Mouse (Mus musculus) layer of hippocampus, adult 8-10 months (tissue): ENCODE results near the gene Apbb2. TPM values are rescaled to one million over a fixed set of nuclear protein-coding genes. Genes with fewer than 3 reads are reported as not detected.

Experiments used
- DNase-seq, 2 experiments: peaks; one replicate each; pipeline ENCODE4 v3.0.0; 2022; ENCODE audit warnings: low spot score in 2 of 2
- total RNA-seq, 4 experiments: library from RNA; stranded (reverse); gene quantifications; 2 replicates each; pipeline ENCODE4 v1.2.4; 2022

Apbb2 gene
- total RNA-seq, 4 experiments from 2014 or later: 51.9 to 69.8 (median 57.1) TPM

- no peak for DNase-seq
Observed at GRCm38 (mm10) chr5:66603223-66603622, 15.4 kb downstream of the Apbb2 start.

GRCm38 (mm10) chr5:66602287-66602820 is 16.2 kb downstream of the Apbb2 start:
- no peak for DNase-seq

DNA sequence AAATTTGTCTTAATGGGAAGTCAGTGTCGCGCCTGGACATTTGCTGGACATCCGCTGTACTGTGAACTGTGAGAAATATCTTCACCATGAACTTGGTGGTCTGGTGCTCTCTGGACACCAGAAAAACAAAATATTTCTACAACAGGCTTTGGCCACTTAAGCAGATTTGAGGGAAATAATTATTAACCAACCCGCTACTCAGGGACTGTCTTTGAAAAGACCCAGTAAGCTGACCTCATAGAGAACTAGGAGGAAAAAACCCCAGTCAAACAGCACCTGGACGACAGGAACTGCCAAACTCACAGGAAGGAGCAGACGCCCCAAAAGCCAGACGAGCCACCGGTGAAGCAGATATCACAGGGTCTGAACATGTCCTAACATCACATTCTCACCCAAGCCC is 18.2 kb downstream of the Apbb2 start:
- no peak for DNase-seq

- no peak for DNase-seq
Observed at GRCm38 (mm10) chr5:66599888-66600287, 18.7 kb downstream of the Apbb2 start.

DNA sequence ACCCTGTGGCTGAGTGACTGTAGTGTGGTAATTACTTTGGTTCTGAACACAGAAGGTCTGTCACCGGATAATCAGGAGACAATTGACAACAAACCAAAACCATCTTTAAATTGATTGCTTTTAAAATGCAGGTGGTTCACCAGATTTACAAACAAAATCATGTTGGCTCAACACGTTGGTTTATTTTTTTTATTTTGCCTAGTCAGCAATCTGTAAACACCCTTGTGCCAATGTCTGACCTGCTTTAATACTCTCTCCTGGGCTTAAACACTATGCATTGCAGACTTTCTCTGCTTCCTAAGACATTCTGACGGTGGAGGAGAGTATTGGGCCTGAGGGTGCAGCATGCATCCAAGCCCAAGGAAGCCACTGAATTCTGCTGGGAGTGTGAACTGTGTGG is 22.3 kb downstream of the Apbb2 start:
- DNase-seq: no peak

DNA sequence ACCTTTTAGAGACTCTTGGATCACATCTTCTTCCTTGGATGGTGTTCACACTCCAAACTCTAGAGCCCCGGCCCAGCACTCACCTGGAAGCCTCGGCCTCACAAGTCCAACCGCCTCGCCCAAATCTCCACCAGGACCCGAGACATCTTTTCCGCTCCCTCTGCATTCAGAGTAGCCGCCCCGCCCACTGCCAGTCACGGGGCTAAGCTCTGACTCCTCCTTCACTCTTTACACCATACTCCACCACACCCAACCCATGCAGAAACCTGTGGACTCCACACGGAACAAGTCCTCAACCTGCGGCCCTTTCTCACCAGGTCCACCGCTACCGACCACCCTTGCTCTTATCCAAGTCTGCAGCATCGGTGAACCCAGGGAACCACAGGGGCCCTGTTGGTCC is 23.7 kb downstream of the Apbb2 start:
- DNase-seq: no peak

- no peak for DNase-seq
Observed at GRCm38 (mm10) chr5:66586236-66586745, 32.3 kb downstream of the Apbb2 start.

GRCm38 (mm10) chr5:66583019-66583406 is 35.6 kb downstream of the Apbb2 start:
- DNase-seq: no peak

DNA sequence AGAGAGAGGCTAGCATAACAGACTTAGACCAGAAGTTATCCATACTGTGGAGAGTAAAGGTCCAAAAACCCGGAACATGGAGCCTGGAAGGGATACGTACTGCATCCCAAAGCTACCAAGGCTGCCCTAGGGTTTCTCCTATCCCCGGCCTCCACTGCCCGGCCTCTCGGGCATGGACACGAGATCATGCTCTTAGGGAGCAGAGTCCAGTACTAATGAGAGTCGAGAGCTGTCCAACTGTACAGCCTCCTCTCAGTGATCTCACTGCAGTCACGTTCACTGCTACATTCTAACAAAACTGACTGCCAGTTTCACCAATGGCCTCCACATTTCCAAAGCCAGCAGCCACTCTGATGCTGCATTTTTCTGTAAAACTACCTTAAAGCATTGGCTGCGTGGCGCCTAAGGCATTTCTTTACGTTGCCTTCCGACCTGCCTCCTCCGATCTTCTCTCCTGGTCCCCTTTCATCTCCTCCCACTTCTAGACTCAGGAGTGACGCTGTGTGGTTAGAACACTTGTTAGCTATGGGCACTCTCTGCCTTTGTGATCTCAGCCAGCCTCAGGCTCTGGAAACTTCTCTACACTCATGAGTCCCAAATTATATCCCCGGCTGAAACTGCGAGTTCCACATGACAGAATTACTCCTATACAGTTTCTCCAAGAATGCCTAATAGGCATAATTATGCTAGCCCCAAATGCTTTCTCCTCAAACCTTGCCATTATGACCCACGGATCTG is 36.1 kb downstream of the Apbb2 start:
- DNase-seq: no peak

- DNase-seq: no peak
Observed at GRCm38 (mm10) chr5:66579066-66579465, 39.5 kb downstream of the Apbb2 start.

DNA sequence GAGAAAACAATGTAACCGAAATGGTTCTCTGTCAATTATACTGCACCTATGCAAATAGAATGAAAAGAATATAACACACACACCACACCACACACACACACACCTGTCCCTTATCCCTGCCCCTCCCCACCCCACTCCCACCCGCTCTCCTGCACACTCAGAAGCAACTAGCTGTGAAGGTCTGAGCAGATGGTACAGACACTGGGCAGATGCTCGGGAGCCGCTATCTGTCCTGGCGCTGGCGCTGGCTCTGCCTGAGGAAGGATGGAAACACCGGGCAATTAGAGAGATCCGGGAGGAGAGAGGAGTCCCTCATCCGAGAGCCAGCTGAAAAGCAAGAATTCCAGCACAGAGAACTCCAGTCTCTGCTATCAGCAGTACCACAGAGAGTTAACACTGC is 42.3 kb downstream of the Apbb2 start:
- peak; percentile 37 to 43 for DNase-seq

GRCm38 (mm10) chr5:66575148-66575547 is 43.4 kb downstream of the Apbb2 start:
- no peak for DNase-seq

GRCm38 (mm10) chr5:66573266-66573665 is 45.3 kb downstream of the Apbb2 start:
- DNase-seq: no peak

GRCm38 (mm10) chr5:66572086-66572855 is 46.3 kb downstream of the Apbb2 start:
- no peak for DNase-seq

DNA sequence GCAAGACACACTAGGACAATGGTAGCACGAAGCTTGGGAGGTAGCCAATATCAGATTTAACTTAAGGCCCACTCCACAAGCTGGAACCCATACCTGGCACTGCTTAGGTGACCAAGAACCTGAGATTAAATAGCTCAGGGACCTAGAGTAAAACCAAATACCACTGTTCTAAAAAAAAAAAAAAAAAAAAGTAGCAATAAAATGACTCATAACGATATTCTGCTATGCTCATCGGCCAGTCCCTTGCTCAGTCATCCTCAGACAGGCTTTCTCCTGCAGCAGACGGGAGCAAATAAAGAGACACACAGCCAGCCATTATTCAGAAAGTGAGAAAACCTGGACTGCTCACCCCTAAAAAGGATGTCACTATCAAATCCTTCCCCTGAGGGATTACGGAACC is 47.9 kb downstream of the Apbb2 start:
- no peak for DNase-seq

DNA sequence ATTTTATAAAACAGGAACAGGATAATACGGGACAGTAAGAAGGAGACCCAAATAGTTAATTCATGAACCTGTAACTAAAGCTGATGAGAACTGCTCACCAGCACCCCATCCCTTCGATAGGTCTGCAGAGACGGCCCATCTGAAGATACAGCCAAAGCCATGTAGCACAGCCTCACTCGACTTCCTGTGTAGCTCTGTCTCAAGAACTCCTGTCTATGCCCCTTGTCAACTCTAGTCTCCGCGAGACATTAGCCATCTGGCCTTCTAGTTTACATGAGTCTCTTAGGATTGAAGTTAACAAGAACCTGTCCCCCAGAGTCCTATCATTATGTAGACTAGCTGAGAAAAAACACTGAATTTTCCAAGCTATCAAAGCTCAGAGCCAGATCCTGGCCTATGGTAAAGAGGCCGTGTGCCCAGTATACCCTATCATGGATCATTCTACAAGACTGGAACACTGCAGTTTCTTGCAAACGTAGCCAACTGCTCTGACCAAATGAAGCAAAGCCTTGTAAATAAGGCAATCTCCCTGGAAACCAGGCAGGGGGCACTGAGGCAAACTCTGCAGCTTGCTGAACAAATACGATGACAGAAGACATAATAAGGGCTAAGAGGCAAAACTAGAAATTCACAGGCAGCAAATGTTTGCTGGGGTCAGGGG is 49.3 kb downstream of the Apbb2 start:
- no peak for DNase-seq

DNA sequence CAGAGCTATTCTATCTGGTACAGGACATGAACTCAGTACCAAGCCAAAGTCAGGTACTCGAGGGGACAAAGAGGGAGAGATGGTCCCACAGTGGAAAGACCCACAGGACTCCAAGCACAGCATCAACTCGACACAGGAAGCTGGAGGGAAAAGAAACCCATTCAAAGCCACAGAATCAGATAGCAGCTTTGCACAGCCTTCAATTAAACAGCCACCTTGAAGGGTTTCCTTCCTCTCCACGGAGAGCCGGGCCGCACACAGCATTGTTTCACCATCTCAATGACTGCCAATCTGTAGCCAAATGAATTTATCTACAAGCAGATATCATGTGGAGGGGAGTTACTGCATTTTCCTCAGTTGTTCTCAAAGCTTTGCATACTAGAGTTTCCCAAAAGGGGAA is 50.6 kb downstream of the Apbb2 start:
- no peak for DNase-seq

GRCm38 (mm10) chr5:66567424-66567823 is 51.2 kb downstream of the Apbb2 start:
- no peak for DNase-seq

- DNase-seq: peak in 1 of 2 experiments; percentile 31
Observed at GRCm38 (mm10) chr5:66559591-66560175, 58.9 kb downstream of the Apbb2 start.

DNA sequence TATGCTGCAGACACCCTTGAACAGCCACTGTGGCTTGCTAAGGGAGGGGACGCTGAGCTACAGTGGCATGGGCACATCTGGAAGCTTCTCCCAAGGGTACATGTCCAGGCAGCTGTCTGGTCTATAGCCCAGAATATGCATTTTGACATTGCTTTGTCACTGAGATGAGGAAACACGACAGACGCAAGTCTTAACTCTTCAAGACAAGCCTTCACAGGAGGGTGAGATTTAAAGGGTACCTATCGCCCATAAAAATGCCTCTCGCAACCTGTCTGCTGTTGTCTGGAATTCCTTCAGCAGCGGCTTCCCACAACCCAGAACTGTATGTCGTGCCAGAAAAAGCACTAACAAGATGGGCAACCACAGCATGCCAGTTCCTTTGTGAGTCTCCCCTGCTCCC is 60.5 kb downstream of the Apbb2 start:
- no peak for DNase-seq

- no peak for DNase-seq
Observed at GRCm38 (mm10) chr5:66553933-66554332, 64.7 kb downstream of the Apbb2 start.
